Mouse (Mus musculus) right cerebral cortex, adult 18-20 months (tissue): ENCODE measurements around the gene Lgals2.
"Not testable (repeated sequence)": the region's sequence is repeated elsewhere in the genome, so short reads cannot be mapped to it uniquely, and the experiment has no call there.

ENCODE experiments used
- DNase-seq: peaks from one replicate; pipeline ENCODE4 v3.0.0; 2022; ENCODE audit warnings: mixed read lengths

Lgals2 gene

DNA sequence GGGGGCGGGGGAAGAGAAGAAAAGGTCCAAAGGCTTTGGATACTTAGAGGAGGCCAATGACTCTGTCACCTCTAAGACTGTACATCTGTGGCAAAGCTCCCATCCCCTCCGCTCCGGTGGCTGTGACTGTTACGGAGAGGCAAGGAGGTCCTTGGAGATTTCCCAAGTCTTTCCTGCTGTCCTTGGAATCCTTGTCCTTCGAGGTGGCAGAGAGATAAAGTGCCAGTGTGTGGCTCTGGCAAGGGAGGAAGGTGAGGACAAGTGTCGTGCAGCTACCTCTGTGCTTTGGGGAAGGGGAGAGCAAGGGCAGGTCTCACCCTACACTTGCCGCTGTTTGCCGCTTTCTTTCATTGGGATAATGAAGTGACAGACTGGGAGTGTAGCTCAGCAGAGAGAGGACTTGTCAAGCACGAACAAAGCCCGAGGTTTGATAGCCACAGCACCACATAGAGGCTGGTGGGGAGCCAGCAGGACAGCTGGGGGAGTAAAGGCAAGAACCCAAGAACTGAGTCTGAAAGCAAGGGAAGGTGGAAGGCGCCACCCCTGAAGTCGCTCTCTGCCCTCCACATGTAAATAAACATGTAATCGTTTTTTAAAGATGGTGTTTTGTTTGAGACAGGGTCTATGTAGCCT, 18.6 kb upstream of the Lgals2 start:
- no peak for DNase-seq

DNA sequence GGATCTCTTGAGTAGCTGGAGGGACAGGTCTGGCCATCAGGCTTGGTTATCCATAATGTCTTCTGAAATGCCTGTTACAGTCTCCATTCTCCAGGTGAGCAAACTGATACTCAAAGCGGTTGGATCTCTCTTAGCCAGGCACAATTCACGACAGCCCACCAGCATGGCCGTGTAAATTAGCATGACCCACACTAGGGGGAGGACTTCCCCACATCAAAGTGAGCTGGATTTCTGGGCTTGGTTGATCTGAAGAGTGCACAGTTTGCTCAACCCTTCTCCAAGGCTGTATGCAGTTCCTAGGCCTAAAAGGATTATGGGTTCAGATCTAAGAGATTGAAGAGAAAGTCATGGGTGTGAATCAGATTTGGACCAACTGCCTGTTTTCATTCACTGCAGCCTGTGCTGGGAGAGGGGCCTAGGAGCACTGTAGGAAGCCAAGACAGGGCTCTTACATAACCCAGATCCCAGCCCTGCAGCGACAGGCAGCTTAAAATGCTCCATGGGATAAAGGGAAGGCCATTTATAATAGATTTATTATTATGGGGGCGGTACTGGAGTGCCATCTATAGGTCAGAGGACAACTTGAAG, 16.8 kb upstream of the Lgals2 start:
- no peak for DNase-seq

- peak; percentile 42 for DNase-seq
Measured at GRCm38 (mm10) chr15:78869775-78870174, 14.4 kb upstream of the Lgals2 start.

- no peak for DNase-seq
Measured at GRCm38 (mm10) chr15:78868826-78869233, 13.5 kb upstream of the Lgals2 start.

- DNase-seq = no peak
Measured at GRCm38 (mm10) chr15:78868398-78868797, 13.1 kb upstream of the Lgals2 start.

GRCm38 (mm10) chr15:78863852-78864253, 8.5 kb upstream of the Lgals2 start:
- no peak for DNase-seq

GRCm38 (mm10) chr15:78863154-78863553, 7.8 kb upstream of the Lgals2 start:
- no peak for DNase-seq

DNA sequence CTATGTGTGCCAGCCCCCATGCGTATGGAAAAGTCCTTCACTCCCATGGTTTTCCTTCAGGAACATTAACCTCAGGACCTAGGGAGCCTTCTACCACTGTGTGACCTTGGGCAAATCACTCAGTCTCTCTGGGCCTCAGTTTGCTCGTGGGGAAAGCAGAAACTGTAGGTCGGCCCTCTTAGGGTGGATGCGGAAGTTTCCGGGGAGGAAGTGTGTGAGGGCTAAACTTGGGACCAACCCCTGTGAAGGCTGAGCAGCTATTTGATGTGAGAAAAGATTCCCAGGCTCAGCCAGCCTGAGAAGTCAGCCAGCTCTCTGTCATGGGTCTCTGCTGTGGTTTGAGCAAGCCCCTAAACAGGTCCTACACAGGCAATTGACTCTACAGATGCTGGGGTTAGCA, 7.0 kb upstream of the Lgals2 start:
- DNase-seq = no peak

GRCm38 (mm10) chr15:78859714-78860113, 4.4 kb upstream of the Lgals2 start:
- no peak for DNase-seq

DNA sequence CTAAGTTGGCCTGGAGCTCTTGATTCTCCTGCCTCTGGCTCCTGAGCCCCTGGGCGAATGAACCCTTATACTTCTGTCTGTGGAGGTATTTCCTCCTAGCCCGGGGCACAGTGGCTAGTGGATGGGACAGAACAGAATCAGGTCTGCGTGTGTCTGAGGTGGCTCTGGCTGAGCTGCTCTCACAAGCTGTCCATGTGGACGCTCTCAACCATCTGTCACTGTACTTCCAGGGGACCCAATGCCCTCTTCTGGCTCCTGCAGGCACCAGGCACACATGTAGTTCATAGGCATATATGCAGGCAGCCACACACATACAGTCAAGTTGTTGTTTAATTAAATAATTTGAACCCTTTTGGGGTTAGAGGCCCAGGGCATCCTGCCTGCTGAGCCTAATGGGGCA, 4.0 kb upstream of the Lgals2 start:
- DNase-seq = no peak

DNA sequence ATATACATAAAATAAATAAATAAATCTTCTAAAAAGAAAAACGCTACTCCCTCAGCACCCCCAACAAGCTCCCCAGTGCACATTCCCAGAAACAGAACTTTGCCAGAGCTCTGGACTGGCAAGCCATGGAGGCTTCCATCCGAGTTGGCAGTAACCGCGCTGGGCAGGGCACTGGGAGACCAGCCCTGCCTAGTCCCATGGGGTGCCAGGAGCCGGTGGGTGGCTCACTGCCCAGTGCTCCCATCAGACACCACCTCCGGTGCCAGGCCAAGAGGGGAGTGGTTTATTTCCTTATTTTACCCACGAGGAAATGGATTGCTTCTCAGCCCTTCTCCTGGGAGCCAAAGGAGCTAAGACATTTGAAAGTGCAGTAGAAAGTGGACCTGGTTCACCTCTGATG, 1.7 kb upstream of the Lgals2 start:
- DNase-seq = peak; percentile 69

GRCm38 (mm10) chr15:78851505-78852153, 3.7 kb downstream of the Lgals2 start:
- DNase-seq = peak; percentile 89

- DNase-seq = no peak
Measured at GRCm38 (mm10) chr15:78850944-78851343, 4.4 kb downstream of the Lgals2 start.

DNA sequence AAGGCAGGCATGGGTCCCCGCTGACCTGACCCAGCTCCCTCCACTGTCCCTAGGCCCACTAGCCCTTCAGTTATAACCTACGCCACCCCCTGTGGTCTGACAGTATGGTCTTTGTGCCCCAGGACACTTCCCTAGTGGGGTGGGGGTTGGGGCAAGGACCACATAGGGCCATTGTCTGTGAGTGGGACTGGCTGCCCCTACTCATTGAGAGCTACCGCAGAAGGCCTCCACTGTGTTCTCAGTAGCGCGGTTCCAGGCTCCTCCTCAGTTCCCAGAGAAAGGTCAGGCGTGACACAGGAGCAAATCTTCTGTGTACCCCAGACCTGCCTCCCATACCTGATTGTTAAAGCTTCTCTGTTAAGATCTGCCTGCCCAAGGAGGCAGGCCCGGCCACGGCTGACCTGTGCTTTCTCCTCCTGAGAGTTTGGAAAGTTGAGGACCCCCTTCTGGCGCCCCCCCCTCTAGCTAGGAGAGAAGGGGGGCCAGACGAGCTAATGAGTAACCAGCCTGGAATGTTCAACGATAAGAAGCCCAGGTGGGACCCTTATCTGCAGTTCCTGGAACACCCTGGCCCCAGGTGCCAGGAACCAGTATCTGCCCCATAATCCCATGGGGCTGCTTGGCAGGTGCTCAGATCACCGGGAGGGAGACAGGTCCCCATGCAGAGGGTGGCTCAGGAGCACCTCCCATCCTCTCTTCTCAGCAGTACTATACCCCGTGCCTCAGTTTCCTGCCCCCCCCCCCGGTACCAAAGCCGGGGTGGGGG, 5.1 kb downstream of the Lgals2 start:
- no peak for DNase-seq

DNA sequence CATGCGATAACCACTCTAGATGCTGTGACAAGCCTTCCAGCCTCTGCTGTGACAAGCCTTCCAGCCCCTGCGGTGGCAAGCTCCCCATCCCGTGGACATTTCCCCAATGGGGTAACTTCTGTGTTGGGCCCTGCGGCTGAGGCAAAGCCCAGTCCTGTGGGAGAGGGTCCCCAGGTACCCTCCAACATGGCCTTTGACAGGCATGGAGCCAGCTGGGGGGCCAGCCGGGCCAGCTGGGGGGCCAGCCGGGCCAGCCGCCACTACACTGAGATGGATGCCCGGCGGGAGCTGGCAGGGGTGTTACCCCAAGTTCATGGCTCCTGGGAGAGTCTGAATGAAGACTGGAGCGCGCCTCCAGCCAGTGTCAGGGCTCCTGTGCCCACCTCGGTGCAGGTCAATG, 5.8 kb downstream of the Lgals2 start:
- DNase-seq = no peak

GRCm38 (mm10) chr15:78848467-78848866, 6.9 kb downstream of the Lgals2 start:
- peak; percentile 60 for DNase-seq

GRCm38 (mm10) chr15:78846805-78847204, 8.5 kb downstream of the Lgals2 start:
- not testable (repeated sequence) for DNase-seq

DNA sequence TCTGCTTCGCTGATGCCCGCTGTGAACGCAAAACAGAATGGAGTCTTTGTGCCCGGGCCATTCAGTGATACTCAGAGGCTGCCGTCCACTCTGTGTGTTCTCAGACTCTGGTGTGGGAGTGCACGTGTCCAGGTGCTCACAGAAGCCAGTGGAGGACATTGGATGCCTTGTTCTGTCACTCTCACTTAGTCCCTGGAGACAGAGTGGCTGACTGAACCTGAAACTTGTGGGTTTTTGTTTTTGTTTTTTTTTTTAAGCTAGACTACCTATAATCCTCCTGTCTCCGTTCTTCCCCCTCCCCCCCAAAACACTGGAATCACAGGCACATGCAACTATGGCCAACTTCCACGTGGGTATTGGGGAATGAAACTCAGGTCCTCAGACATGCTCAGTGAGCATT, 9.0 kb downstream of the Lgals2 start:
- no peak for DNase-seq

- DNase-seq = no peak
Measured at GRCm38 (mm10) chr15:78845867-78846266, 9.5 kb downstream of the Lgals2 start.

DNA sequence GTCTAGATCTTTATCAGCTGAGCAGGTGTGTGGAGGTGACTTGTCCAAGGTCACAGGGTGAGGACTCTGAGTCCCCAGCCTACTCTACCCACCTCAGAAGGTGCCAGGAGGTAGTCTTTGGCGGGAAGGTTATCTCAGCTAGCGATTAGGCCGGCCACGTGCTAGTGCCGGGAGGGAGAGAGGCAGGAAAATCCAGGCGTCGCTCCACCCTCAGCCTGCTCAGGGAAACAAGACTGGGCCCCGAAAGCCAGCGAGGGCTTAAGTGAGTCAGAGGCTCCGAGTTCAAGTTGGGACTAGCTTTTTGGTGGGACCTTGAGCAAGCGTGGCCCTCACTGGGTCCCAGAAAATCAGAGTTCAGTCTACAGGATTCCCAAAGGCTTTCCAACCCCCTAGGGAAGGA, 10.0 kb downstream of the Lgals2 start:
- DNase-seq = no peak

DNA sequence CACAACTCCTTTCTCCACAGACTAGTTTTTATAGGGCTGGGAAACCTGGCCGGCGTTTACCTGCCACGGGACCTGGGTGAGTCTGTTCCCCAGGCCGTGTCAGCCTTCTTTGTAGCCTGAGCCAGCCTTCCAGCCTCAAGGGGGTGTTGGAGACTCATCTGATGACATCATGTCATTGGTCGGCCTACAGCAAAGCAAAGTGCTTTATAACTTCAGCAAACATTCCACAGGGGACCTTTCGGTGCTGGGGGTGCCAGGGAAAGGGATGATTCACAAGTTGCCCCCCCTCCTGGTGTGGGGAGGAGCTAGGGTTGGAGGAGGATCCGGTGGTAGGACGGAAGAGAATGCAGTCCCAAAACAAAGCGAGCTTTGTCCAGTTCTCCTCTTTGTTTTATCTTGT, 10.5 kb downstream of the Lgals2 start:
- DNase-seq = peak; percentile 52

DNA sequence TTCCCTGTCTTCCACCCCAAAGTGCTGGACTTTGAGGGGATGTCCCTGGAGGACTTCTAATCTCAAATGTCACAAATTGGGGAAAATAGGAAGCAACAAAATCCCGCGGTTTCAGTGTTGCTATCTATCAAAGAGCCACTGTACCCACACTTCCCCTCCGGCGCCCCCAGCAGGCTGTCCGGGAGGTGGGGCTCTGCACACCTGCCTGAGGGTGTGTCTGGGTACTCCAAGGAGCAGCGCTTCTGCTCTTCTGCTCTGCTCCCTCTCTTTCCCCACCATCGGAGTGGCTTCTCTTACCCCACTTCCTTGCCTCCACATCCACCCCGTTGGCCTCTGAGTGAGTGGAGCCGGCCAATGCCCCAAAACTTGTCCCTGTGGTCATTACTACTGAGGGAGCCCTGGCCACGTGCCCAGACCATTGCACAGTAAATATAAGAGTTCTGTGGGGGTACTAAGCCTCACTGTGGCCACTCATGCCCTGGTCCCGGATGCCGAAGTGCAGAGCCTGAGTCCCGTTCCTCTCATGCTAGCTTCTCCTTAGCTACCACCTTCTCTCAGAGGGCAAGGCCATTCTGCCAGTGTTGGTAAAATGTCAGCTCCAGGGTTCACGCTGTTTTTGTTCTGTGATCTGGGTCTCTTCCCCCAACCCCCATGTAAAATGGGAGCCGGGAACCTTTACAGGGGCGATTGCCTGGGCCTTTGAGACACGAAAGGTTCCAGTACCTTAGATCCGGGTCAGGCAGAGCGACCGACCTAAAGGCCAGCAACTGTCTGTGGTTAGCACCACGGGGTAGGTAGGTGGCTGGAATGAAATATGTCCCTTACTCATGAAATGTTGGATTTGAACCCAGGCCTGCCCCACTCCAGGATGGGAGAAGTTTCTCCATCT, 11.5 kb downstream of the Lgals2 start:
- DNase-seq = no peak
